Mouse (Mus musculus) intestine, postnatal 0 days (tissue): ENCODE data around the gene Pakap. TPM values are rescaled to one million over a fixed set of nuclear protein-coding genes. Genes with fewer than 3 reads are reported as not detected.

Experiments used
- ATAC-seq: fragments of 200-750 bp; cut with Nextera tagmentation; 2 replicates; pipeline ENCODE4 v1.8.0; 2017; ENCODE audit warnings: mild to moderate bottlenecking, moderate TSS enrichment, moderate library complexity
- H3K27ac ChIP-seq: fragments of 300-500 bp; sonication (generic); 2 replicates; pipeline ENCODE4 v1.5.1; 2014; ENCODE audit warnings: mild to moderate bottlenecking, low read depth, low read length, moderate library complexity
- H3K27me3 ChIP-seq: fragments of 300-500 bp; sonication (generic); replicated peaks from 2 replicates; pipeline ENCODE4 v1.6.1; 2014; ENCODE audit warnings: low read length, mixed read lengths; ENCODE audit not compliant: control insufficient read depth, insufficient read depth
- H3K36me3 ChIP-seq: fragments of 300-500 bp; sonication (generic); 2 replicates; pipeline ENCODE4 v1.6.1; 2014; ENCODE audit warnings: mild to moderate bottlenecking, moderate library complexity; ENCODE audit not compliant: control insufficient read depth, insufficient read depth
- H3K4me1 ChIP-seq: fragments of 300-500 bp; sonication (generic); replicated peaks from 2 replicates; pipeline ENCODE4 v1.6.1; 2014; ENCODE audit warnings: antibody characterized with exemption, low read length, mixed read lengths; ENCODE audit not compliant: control insufficient read depth, insufficient read depth
- H3K4me2 ChIP-seq: fragments of 300-500 bp; sonication (generic); replicated peaks from 2 replicates; pipeline ENCODE4 v1.6.1; 2014; ENCODE audit warnings: low read depth, mild to moderate bottlenecking, moderate library complexity
- H3K4me3 ChIP-seq: fragments of 300-500 bp; sonication (generic); 2 replicates; pipeline ENCODE4 v1.5.1; 2014; ENCODE audit warnings: low read depth, low read length
- H3K9ac ChIP-seq: fragments of 300-500 bp; sonication (generic); 2 replicates; pipeline ENCODE4 v1.6.1; 2014; ENCODE audit warnings: mild to moderate bottlenecking, low read depth, low read length
- H3K9me3 ChIP-seq: fragments of 300-500 bp; sonication (generic); 2 replicates; pipeline ENCODE4 v1.6.1; 2016; ENCODE audit warnings: mixed run types; ENCODE audit not compliant: control insufficient read depth
- CTCF ChIP-seq: sonication (generic); IDR thresholded peaks from 2 replicates; pipeline ENCODE4 v1.5.1; 2016; ENCODE audit warnings: low read depth, mild to moderate bottlenecking, control low read depth, antibody characterized with exemption, moderate library complexity
- WGBS: fragments of 180-500 bp; shearing (Covaris S2); extraction: QIAGEN DNeasy Blood & Tissue Kit; methylation state at CpG from one replicate; pipeline ENCODE4 v1.1.7; 2014; 5-methylcytosine and 5-hydroxymethylcytosine counted together
- polyA plus RNA-seq: library from polyadenylated mRNA; unstranded; fragments of >200 nt; fragmentation: Nextera tagmentation; extraction: Ambion mirVana; gene quantifications from 2 replicates; pipeline ENCODE4 v1.2.1, GENCODE M21; 2015

Pakap gene
- polyA plus RNA-seq, 1 experiment from 2014 or later = 8.6 TPM

GRCm38 (mm10) chr4:57822641-57823040 lies 254.7 kb downstream of the Pakap start:
- Histone ChIP-seq H3K4me3 (no peak overlapping the region), H3K9me3 (no peaks in the 10 kb centered on the region), H3K27ac (no peak overlapping the region), H3K9ac (no peak overlapping the region), H3K36me3 (no peaks in the 10 kb centered on the region), H3K27me3 (no peaks in the 10 kb centered on the region), H3K4me1 (no peaks in the 10 kb centered on the region), H3K4me2 (no peak overlapping the region)
- no peak for TF ChIP-seq CTCF
- no peak for ATAC-seq
- WGBS = 89% methylated on average over 5 of the region's 5 CpGs

- H3K9ac ChIP-seq = no peak overlapping the region
- H3K27me3 ChIP-seq = no peaks in the 10 kb centered on the region
- H3K36me3 ChIP-seq = no peaks in the 10 kb centered on the region
- ATAC-seq = no peak
- no peaks in the 10 kb centered on the region for H3K4me1 ChIP-seq
- no peak overlapping the region for H3K4me2 ChIP-seq
- H3K9me3 ChIP-seq = no peaks in the 10 kb centered on the region
- H3K27ac ChIP-seq = no peak overlapping the region
- 63% methylated on average over 8 of the region's 8 CpGs for WGBS
- no peak overlapping the region for H3K4me3 ChIP-seq
- TF ChIP-seq CTCF = no peak
Observed at GRCm38 (mm10) chr4:57824626-57825240, 256.8 kb downstream of the Pakap start.

DNA sequence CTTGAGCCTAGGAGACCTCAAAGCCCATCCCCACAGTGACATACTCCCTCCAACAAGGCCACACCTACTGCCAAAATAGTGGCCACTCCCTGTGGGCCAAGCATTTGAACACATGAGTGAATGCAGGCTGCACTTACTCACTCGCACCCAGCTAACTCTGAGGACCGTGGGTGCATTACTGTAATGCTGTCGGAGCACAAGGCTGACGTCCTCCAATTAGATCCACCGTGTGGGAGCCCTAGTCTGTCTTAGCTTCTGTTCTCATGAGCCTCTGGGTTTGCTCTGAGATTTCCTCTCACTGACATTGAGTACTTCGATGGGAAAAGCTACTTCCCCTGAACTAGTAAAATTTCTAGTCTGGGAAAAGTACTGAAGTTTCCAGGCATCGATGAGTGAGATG lies 258.3 kb downstream of the Pakap start:
- Histone ChIP-seq H3K27ac (no peak overlapping the region), H3K4me3 (no peak overlapping the region), H3K4me1 (no peaks in the 10 kb centered on the region), H3K9me3 (no peaks in the 10 kb centered on the region), H3K9ac (no peak overlapping the region), H3K4me2 (no peak overlapping the region), H3K27me3 (no peaks in the 10 kb centered on the region), H3K36me3 (no peaks in the 10 kb centered on the region)
- no peak for ATAC-seq
- WGBS = 87% methylated on average over 7 of the region's 7 CpGs
- no peak for TF ChIP-seq CTCF

- no peak overlapping the region for H3K9ac ChIP-seq
- H3K36me3 ChIP-seq = no peaks in the 10 kb centered on the region
- no peaks in the 10 kb centered on the region for H3K4me1 ChIP-seq
- no peak for TF ChIP-seq CTCF
- no peak overlapping the region for H3K4me2 ChIP-seq
- H3K4me3 ChIP-seq = no peak overlapping the region
- no peak for ATAC-seq
- 55% methylated on average over 9 of the region's 9 CpGs for whole genome bisulfite sequencing
- H3K9me3 ChIP-seq = no peaks in the 10 kb centered on the region
- H3K27me3 ChIP-seq = no peaks in the 10 kb centered on the region
- no peak overlapping the region for H3K27ac ChIP-seq
Observed at GRCm38 (mm10) chr4:57829131-57829530, 261.2 kb downstream of the Pakap start.

GRCm38 (mm10) chr4:57829740-57830139 lies 261.8 kb downstream of the Pakap start:
- Histone ChIP-seq H3K9me3 (no peaks in the 10 kb centered on the region), H3K27me3 (no peaks in the 10 kb centered on the region), H3K4me2 (no peak overlapping the region), H3K36me3 (no peaks in the 10 kb centered on the region), H3K4me3 (no peak overlapping the region), H3K4me1 (no peaks in the 10 kb centered on the region), H3K27ac (no peak overlapping the region), H3K9ac (no peak overlapping the region)
- WGBS = 76% methylated on average over 3 of the region's 3 CpGs
- no peak for ATAC-seq
- no peak for TF ChIP-seq CTCF

- no peaks in the 10 kb centered on the region for H3K27me3 ChIP-seq
- H3K9me3 ChIP-seq = no peaks in the 10 kb centered on the region
- TF ChIP-seq CTCF = no peak
- no peaks in the 10 kb centered on the region for H3K36me3 ChIP-seq
- WGBS = 46% methylated on average over 7 of the region's 7 CpGs
- no peak overlapping the region for H3K4me2 ChIP-seq
- no peaks in the 10 kb centered on the region for H3K4me1 ChIP-seq
- no peak overlapping the region for H3K27ac ChIP-seq
- no peak overlapping the region for H3K9ac ChIP-seq
- ATAC-seq = no peak
- no peak overlapping the region for H3K4me3 ChIP-seq
Observed at GRCm38 (mm10) chr4:57832318-57832717, 264.3 kb downstream of the Pakap start.

GRCm38 (mm10) chr4:57833060-57833459 lies 265.1 kb downstream of the Pakap start:
- WGBS = 62% methylated on average over 4 of the region's 4 CpGs
- Histone ChIP-seq H3K27ac (no peak overlapping the region), H3K4me2 (no peak overlapping the region), H3K9me3 (no peaks in the 10 kb centered on the region), H3K36me3 (no peaks in the 10 kb centered on the region), H3K9ac (no peak overlapping the region), H3K4me1 (no peaks in the 10 kb centered on the region), H3K4me3 (no peak overlapping the region), H3K27me3 (no peaks in the 10 kb centered on the region)
- TF ChIP-seq CTCF = no peak
- no peak for ATAC-seq
